Mouse (Mus musculus) stomach, postnatal 0 days (tissue): ENCODE measurements around the gene Adgrf4.

Experiments used
- CTCF ChIP-seq: IDR thresholded peaks from 2 replicates; pipeline ENCODE4 v1.5.1; 2016; ENCODE audit warnings: antibody characterized with exemption, low read depth, mild to moderate bottlenecking, moderate library complexity
- EP300 ChIP-seq: optimal IDR thresholded peaks from 2 replicates; pipeline ENCODE3; 2016; ENCODE audit warnings: antibody characterized with exemption

DNA sequence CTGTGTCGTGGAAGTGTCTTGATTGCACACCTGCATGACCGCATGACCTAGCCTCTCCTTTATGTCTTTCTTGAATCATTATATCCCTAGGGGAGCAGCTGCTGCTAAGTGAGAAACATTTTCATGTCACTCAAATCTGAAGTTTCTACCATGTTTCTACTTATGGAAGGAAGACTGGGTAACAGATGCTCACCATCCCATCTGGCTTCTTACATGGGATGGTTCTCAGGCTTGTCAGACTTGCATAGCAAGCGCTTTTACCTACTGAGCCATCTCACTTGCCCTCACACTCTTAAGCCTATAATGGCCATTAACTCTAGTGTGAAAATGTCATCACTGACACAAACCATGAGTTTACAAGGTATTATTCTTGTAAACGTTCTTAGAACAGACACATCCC lies 13.5 kb upstream of the Adgrf4 start:
- TF ChIP-seq EP300 (no peak), CTCF (no peak)
